Mouse (Mus musculus): ENCODE data around the gene Gm10409. TPM values are rescaled to one million over a fixed set of nuclear protein-coding genes. Genes with fewer than 3 reads are reported as not detected.

Gm10409 gene
- total RNA-seq (2023), result not detected in 4 replicates

DNA sequence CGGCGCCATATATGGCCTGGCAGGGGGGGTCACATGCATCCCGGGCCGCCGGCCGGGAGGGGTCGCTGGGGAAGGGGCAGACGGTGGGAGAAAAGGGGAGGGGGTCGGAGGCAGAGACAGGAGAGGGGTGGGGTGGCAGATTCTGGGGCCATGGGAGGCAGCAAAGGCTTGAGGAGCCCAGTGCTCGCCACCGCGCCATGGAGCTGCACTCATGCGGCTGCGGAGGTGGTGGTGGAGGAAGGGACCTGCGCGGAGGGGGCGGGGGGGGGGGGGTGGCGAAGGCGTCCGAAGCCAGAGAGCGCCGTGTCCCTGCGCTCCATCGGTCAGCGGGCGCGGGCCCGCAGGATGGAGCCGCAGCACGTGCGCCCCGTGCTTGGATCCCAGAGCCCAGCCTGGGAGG is at the start of gene Gm10409:
Gene Gm10409 (plus strand): TSS at position 301 of the 400 bp plus-strand sequence.

DNA sequence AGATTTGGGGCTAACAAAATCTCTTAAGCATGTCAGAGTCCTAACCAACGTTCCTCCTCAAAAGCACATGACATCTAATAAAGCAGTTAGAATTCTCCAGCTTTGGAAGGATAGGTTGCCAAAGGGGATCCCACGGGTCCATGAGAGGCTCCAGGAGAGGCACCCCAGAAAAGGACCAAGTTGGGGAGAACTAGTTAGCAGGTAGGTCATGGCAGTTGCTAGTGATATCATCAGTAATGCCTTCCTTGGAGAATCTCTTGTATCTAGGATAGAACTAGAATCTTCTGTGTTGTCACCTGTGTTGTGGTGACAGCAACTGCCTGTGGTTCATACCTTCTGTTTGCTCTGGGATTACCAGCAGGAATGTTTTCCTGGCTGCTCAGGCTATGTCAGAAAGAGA is 17.6 kb upstream of the Gm10409 start, which contains the start of gene Gm10413:
Gene Gm10413 (plus strand): TSS at position 301 of the 400 bp plus-strand sequence.

DNA sequence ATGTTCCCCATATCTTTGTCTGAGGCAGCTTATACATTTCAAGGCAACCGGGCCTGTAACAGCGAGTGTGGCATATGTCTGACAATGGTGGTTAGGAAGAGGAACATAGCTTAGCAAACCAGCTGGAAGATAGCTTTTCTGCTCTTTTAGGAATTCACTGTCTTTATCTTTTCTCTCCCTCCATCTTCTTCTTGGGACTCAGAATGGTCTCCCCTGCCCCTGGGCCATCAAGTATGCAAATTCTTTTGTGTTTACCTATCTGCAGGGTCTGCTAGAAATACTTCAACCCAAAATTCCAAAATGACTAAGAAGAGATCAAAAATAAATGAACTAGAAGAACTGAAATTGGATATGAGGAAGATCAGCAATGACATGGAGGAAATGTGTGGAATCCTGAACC is 15.4 kb downstream of the Gm10409 start, which contains the start of gene Gm3005:
Gene Gm3005 (plus strand): TSS at position 301 of the 400 bp plus-strand sequence.

DNA sequence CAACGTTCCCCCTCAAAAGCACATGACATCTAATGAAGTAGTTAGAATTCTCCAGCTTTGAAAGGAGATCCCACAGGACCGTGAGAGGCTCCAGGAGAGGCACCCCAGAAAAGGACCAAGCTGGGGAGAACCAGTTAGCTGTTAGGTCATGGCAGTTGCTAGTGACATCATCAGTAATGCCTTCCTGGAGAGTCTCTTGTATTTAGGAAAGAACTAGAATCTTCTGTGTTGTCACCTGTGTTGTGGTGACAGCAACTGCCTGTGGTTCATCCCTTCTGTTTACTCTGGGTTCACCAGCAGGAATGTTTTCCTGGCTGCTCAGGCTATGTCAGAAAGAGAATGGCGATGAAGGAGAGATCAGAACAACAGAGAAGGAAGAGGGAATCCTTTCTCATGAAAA is 36.7 kb downstream of the Gm10409 start, which contains the start of gene Gm10408:
Gene Gm10408 (plus strand): TSS at position 301 of the 400 bp plus-strand sequence.

Other genes starting within 250 kb of the Gm10409 start
- gene Gm5795, start 224.4 kb upstream of the Gm10409 start, total RNA-seq (2023), result not detected in 4 replicates
- gene D830030K20Rik, start 204.1 kb upstream of the Gm10409 start, total RNA-seq (2023), result not detected in 4 replicates
- not detected in 4 replicates for gene Gm2956, start 80.0 kb upstream of the Gm10409 start, total RNA-seq (2023)
- gene Gm10413, start 17.5 kb upstream of the Gm10409 start, total RNA-seq (2023), result not detected in 4 replicates
- not detected in 4 replicates for gene Gm3005, start 15.5 kb downstream of the Gm10409 start, total RNA-seq (2023)
- not detected in 4 replicates for gene Gm10408, start 36.8 kb downstream of the Gm10409 start, total RNA-seq (2023)
- not detected in 4 replicates for gene Gm3012, start 221.9 kb downstream of the Gm10409 start, total RNA-seq (2023)
- gene Gm3020, start 239.4 kb downstream of the Gm10409 start, total RNA-seq (2023), result not detected in 4 replicates

Measured in B cell, adult 62 days (primary cell).